ENCODE assay signal across 19 mouse cellular contexts in the genomic region with DNA sequence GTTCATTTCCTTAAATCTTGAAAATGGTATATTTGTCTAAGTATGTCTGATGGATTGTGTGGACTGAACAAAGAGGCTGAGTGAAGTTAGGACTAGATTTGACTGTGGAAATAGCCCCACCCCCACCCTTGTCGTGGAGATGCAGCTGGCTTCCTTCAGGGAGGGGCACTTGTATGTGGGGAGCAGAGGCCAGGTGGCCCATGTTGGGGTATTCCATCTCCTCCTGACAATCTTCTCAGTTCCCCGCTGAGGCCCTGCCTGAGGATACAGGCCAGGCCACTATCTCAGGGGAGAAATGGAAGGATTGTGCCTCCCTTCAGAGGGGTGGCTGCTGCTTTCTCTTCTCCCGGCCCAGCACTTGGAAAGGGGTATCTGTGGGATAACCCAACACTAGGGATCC. TPM values are rescaled to one million over a fixed set of nuclear protein-coding genes. Genes with fewer than 3 reads are reported as not detected.
DNase-seq lines count a peak whose midpoint lies in the region; ATAC-seq and TF ChIP-seq lines count a peak whose summit lies in the region.
"Had no signal": no experiment of that assay in that cellular context is flagged by ENCODE, and none has a peak within 500 bp of the region (broad histone marks: within the 10 kb centered on the region; RNA-seq: fewer than 3 reads in every experiment).

No protein-coding gene starts in this region.

- DNase-seq in hindbrain, embryonic 11.5 days (ENCODE audit: low spot score) = peak; percentile 31
- no peak for DNase-seq in hindbrain, postnatal 0 days (ENCODE audit: low spot score)
- DNase-seq in midbrain, postnatal 0 days (ENCODE audit: low spot score) = no peak
- peak; percentile 25 for DNase-seq in thymus, adult 2 months
- no peak for DNase-seq in MN1 (ENCODE audit: low spot score)
- no peak for DNase-seq in right cerebral cortex, adult 18-20 months
- DNase-seq: cerebellum, adult 2 months; heart, postnatal 36 days; kidney, adult 9 months; liver; lung, adult 2 months; lung, postnatal 4 days; right cerebral cortex, postnatal 25 days had no signal

- no peak overlapping the region for H3K4me2 ChIP-seq in hindbrain, embryonic 11.5 days (replicated peaks; ENCODE audit: low read depth, low read length)
- H3K4me2 ChIP-seq in hindbrain, postnatal 0 days (ENCODE audit: low read depth, low read length) = no peak overlapping the region
- H3K4me2 ChIP-seq in midbrain, embryonic 13.5 days (replicated peaks) = no peak overlapping the region
- no peak overlapping the region for H3K4me2 ChIP-seq in midbrain, postnatal 0 days (ENCODE audit: low read depth, low read length, poor library complexity, severe bottlenecking)
- no peak overlapping the region for H3K4me2 ChIP-seq in hindbrain, embryonic 13.5 days
- H3K4me2 ChIP-seq: heart, embryonic 12.5 days had no signal

- no peak overlapping the region for H3K27ac ChIP-seq in hindbrain, embryonic 11.5 days (ENCODE audit: low read depth, low read length)
- no peak overlapping the region for H3K27ac ChIP-seq in hindbrain, postnatal 0 days
- no peak overlapping the region for H3K27ac ChIP-seq in midbrain, embryonic 13.5 days
- H3K27ac ChIP-seq in midbrain, postnatal 0 days (ENCODE audit: low read depth, low read length) = no peak overlapping the region
- no peak overlapping the region for H3K27ac ChIP-seq in hindbrain, embryonic 13.5 days
- no peak overlapping the region for H3K27ac ChIP-seq in thymus, adult 2 months (ENCODE audit: control insufficient read depth, insufficient read depth, low read length)

- H3K4me3 ChIP-seq in hindbrain, embryonic 11.5 days (ENCODE audit: low read depth, low read length) = no peak overlapping the region
- H3K4me3 ChIP-seq in hindbrain, postnatal 0 days (ENCODE audit: low read length) = no peak overlapping the region
- no peak overlapping the region for H3K4me3 ChIP-seq in midbrain, embryonic 13.5 days (replicated peaks)
- H3K4me3 ChIP-seq in midbrain, postnatal 0 days (ENCODE audit: low read depth, low read length) = no peak overlapping the region
- no peak overlapping the region for H3K4me3 ChIP-seq in hindbrain, embryonic 13.5 days
- H3K4me3 ChIP-seq in thymus, adult 2 months (ENCODE audit: control insufficient read depth, insufficient read depth, low read length) = no peak overlapping the region
- H3K4me3 ChIP-seq: heart, embryonic 12.5 days had no signal

- TF ChIP-seq POLR2A in thymus, adult 2 months (IDR thresholded peaks at IDR 0.05; ENCODE audit: control insufficient read depth, extremely low read depth, insufficient read depth, low read length, poor library complexity) = no peak

- H3K27me3 ChIP-seq in hindbrain, embryonic 11.5 days (ENCODE audit: control insufficient read depth, insufficient read depth, low read length) = no peaks in the 10 kb centered on the region
- H3K27me3 ChIP-seq in hindbrain, postnatal 0 days (ENCODE audit: insufficient read depth, low read length) = no peaks in the 10 kb centered on the region
- H3K27me3 ChIP-seq in midbrain, embryonic 13.5 days = peaks cover 14% of the 10 kb centered on the region; the same call in 1 of the 2 replicates
- H3K27me3 ChIP-seq in midbrain, postnatal 0 days (ENCODE audit: insufficient read depth, low read length) = no peaks in the 10 kb centered on the region
- H3K27me3 ChIP-seq in hindbrain, embryonic 13.5 days = 0 out of 2 replicates have a peak, but pooled peaks cover 3% of the 10 kb centered on the region
- H3K27me3 ChIP-seq in thymus, adult 2 months (ENCODE audit: control insufficient read depth, insufficient read depth, low read length) = no peaks in the 10 kb centered on the region
- H3K27me3 ChIP-seq: heart, embryonic 12.5 days; Patski had no signal

- no peak for TF ChIP-seq CTCF in hindbrain, postnatal 0 days (IDR thresholded peaks at IDR 0.05; ENCODE audit: low read depth)
- no peak for TF ChIP-seq CTCF in midbrain, postnatal 0 days (IDR thresholded peaks at IDR 0.05)
- TF ChIP-seq CTCF in thymus, adult 2 months (IDR thresholded peaks at IDR 0.05; ENCODE audit: borderline replicate concordance, control insufficient read depth, extremely low read depth, insufficient read depth, low read length, poor library complexity) = no peak

- no peak overlapping the region for H3K9ac ChIP-seq in hindbrain, embryonic 11.5 days (ENCODE audit: low read depth, low read length)
- no peak overlapping the region for H3K9ac ChIP-seq in hindbrain, postnatal 0 days (replicated peaks; ENCODE audit: low read length)
- H3K9ac ChIP-seq in midbrain, embryonic 13.5 days (replicated peaks) = no peak overlapping the region
- H3K9ac ChIP-seq in midbrain, postnatal 0 days (replicated peaks; ENCODE audit: low read length, poor library complexity, severe bottlenecking) = no peak overlapping the region
- H3K9ac ChIP-seq in hindbrain, embryonic 13.5 days = 0 out of 2 replicates have a peak overlapping the region, but pooled peaks have one; percentile 25
- H3K9ac ChIP-seq: heart, embryonic 12.5 days had no signal

- WGBS in hindbrain, embryonic 11.5 days = 48% methylated on average over 3 of the region's 3 CpGs
- 38% methylated on average over 3 of the region's 3 CpGs for WGBS in hindbrain, postnatal 0 days
- 34% methylated on average over 3 of the region's 3 CpGs for WGBS in midbrain, embryonic 13.5 days
- 19% methylated on average over 3 of the region's 3 CpGs for WGBS in midbrain, postnatal 0 days
- WGBS in hindbrain, embryonic 13.5 days = 27% methylated on average over 3 of the region's 3 CpGs
- WGBS in thymus, adult 2 months = 42% methylated on average over 3 of the region's 3 CpGs

- H3K36me3 ChIP-seq in hindbrain, embryonic 11.5 days (ENCODE audit: control insufficient read depth, insufficient read depth, low read length) = no peaks in the 10 kb centered on the region
- no peaks in the 10 kb centered on the region for H3K36me3 ChIP-seq in hindbrain, postnatal 0 days (ENCODE audit: insufficient read depth, low read length)
- H3K36me3 ChIP-seq in midbrain, embryonic 13.5 days = no peaks in the 10 kb centered on the region
- no peaks in the 10 kb centered on the region for H3K36me3 ChIP-seq in midbrain, postnatal 0 days (ENCODE audit: insufficient read depth, low read length)
- H3K36me3 ChIP-seq in hindbrain, embryonic 13.5 days = no peaks in the 10 kb centered on the region
- H3K36me3 ChIP-seq in thymus, adult 2 months (ENCODE audit: control insufficient read depth, insufficient read depth, low read length) = no peaks in the 10 kb centered on the region
- H3K36me3 ChIP-seq: heart, embryonic 12.5 days had no signal

- peak; percentile 64; the same call in 1 of the 2 replicates for ATAC-seq in hindbrain, embryonic 11.5 days (ENCODE audit: low FRiP score)
- ATAC-seq in hindbrain, postnatal 0 days = no peak
- peak; percentile 30; the same call in 1 of the 2 replicates for ATAC-seq in midbrain, embryonic 13.5 days
- no peak for ATAC-seq in midbrain, postnatal 0 days (ENCODE audit: low FRiP score)
- ATAC-seq in hindbrain, embryonic 13.5 days (ENCODE audit: low FRiP score) = no peak
- ATAC-seq: forebrain, embryonic 14.5 days; Patski had no signal

- 0 out of 2 replicates have a peak, but pooled peaks cover 1% of the 10 kb centered on the region for H3K4me1 ChIP-seq in hindbrain, embryonic 11.5 days (replicated peaks; ENCODE audit: control insufficient read depth, insufficient read depth, low read length)
- H3K4me1 ChIP-seq in hindbrain, postnatal 0 days (ENCODE audit: insufficient read depth, low read length) = no peaks in the 10 kb centered on the region
- peaks cover 20% of the 10 kb centered on the region for H3K4me1 ChIP-seq in midbrain, embryonic 13.5 days (replicated peaks)
- H3K4me1 ChIP-seq in midbrain, postnatal 0 days (ENCODE audit: insufficient read depth, low read length) = no peaks in the 10 kb centered on the region
- H3K4me1 ChIP-seq in hindbrain, embryonic 13.5 days (replicated peaks) = peaks cover 21% of the 10 kb centered on the region
- peaks cover 3% of the 10 kb centered on the region; the same call in 1 of the 2 replicates for H3K4me1 ChIP-seq in thymus, adult 2 months (replicated peaks; ENCODE audit: control insufficient read depth, insufficient read depth, low read length)
- H3K4me1 ChIP-seq: heart, embryonic 12.5 days had no signal

- no peaks in the 10 kb centered on the region for H3K9me3 ChIP-seq in hindbrain, embryonic 11.5 days (ENCODE audit: control insufficient read depth, low read length)
- H3K9me3 ChIP-seq in hindbrain, postnatal 0 days (ENCODE audit: low read length) = no peaks in the 10 kb centered on the region
- H3K9me3 ChIP-seq in midbrain, embryonic 13.5 days = no peaks in the 10 kb centered on the region
- H3K9me3 ChIP-seq in midbrain, postnatal 0 days (ENCODE audit: low read length) = no peaks in the 10 kb centered on the region
- H3K9me3 ChIP-seq in hindbrain, embryonic 13.5 days = no peaks in the 10 kb centered on the region
- H3K9me3 ChIP-seq: heart, embryonic 12.5 days had no signal

RNA-seq across cellular contexts. Expression of a gene that starts 58.8 kb away (rescaled TPM):
- polyA plus RNA-seq in hindbrain, embryonic 11.5 days (2014; fragmentation: Nextera tagmentation; extraction: Ambion mirVana) = 3.9 and 4.0 TPM in 2 replicates
- total RNA-seq in hindbrain, postnatal 0 days (2014; rRNA removed) = 0.93 and 1.4 TPM in 2 replicates
- polyA plus RNA-seq in hindbrain, postnatal 0 days (2015; fragmentation: Nextera tagmentation; extraction: Ambion mirVana) = 1.6 and 2.1 TPM in 2 replicates
- polyA plus RNA-seq in midbrain, embryonic 13.5 days (2015; fragmentation: Nextera tagmentation; extraction: Ambion mirVana) = 1.1 and 1.6 TPM in 2 replicates
- 0.66 and 0.90 TPM in 2 replicates for total RNA-seq in midbrain, postnatal 0 days (2014; rRNA removed)
- polyA plus RNA-seq in midbrain, postnatal 0 days (2015; fragmentation: Nextera tagmentation; extraction: Ambion mirVana) = 1.3 and 1.4 TPM in 2 replicates
- polyA plus RNA-seq in hindbrain, embryonic 13.5 days (2015; fragmentation: Nextera tagmentation; extraction: Ambion mirVana) = 1.8 and 2.1 TPM in 2 replicates
- polyA plus RNA-seq in thymus, adult 2 months (2012; rRNA removed) = 2.2 and 2.9 TPM in 2 replicates
- total RNA-seq: monocyte, adult 5-6 weeks had no signal
- polyA plus RNA-seq: Patski had no signal

Comparison
In these comparisons a context has a peak if more than half of its experiments do, and no peak if none do; other contexts are left out.
1. ATAC-seq: peak in hindbrain, embryonic 11.5 days (single experiment) and midbrain, embryonic 13.5 days (single experiment); none in hindbrain, postnatal 0 days (single experiment), midbrain, postnatal 0 days (single experiment) and hindbrain, embryonic 13.5 days (single experiment).
2. DNase-seq: peak in hindbrain, embryonic 11.5 days (single experiment) and thymus, adult 2 months (single experiment); none in hindbrain, postnatal 0 days (single experiment), midbrain, postnatal 0 days (single experiment), MN1 (single experiment) and right cerebral cortex, adult 18-20 months (single experiment).